Mouse (Mus musculus) ES-E14 (cell line): ENCODE measurements at regions not wholly inside any gene's neighbourhood (a gene's known extent, or its start where the extent isn't known, plus 50 kb on each side); places are given as distances from the start of the nearest gene placed in this dataset.

Source experiments
- DNase-seq: peaks from one replicate; pipeline ENCODE4 v3.0.0-alpha.2; 2013; ENCODE audit warnings: low read depth, low spot score
- H3K27ac ChIP-seq: 2 replicates; pipeline ENCODE4 v1.5.1; 2012; ENCODE audit warnings: low read depth, mild to moderate bottlenecking, low read length, moderate library complexity, mixed read lengths; ENCODE audit not compliant: poor library complexity, insufficient read depth, severe bottlenecking
- H3K36me3 ChIP-seq: 2 replicates; pipeline ENCODE4 v1.6.1; 2012; ENCODE audit warnings: mild to moderate bottlenecking, low read length, moderate library complexity, mixed read lengths; ENCODE audit not compliant: control insufficient read depth, poor library complexity, insufficient read depth, severe bottlenecking
- H3K4me1 ChIP-seq, 2 experiments: fragments of 150-350 bp in 1 of 2; sonication (generic) in 1 of 2; 2 replicates each; pipeline ENCODE4 v1.6.1; 2012; ENCODE audit warnings: low read length in 2 of 2, mild to moderate bottlenecking in 1 of 2, mixed read lengths in 1 of 2; ENCODE audit not compliant: control insufficient read depth in 2 of 2, insufficient read depth in 2 of 2, poor library complexity in 1 of 2
- H3K4me3 ChIP-seq, 2 experiments: fragments of 150-350 bp in 1 of 2; sonication (generic) in 1 of 2; 2 replicates each; pipeline ENCODE4 v1.5.1; 2012; ENCODE audit warnings: low read length in 2 of 2, low read depth in 1 of 2, mild to moderate bottlenecking in 1 of 2, mixed read lengths in 1 of 2; ENCODE audit not compliant: insufficient read depth in 1 of 2, poor library complexity in 1 of 2, severe bottlenecking in 1 of 2
- H3K9ac ChIP-seq: 2 replicates; pipeline ENCODE4 v1.6.1; 2012; ENCODE audit warnings: low read depth, mild to moderate bottlenecking, low read length, mixed read lengths; ENCODE audit not compliant: poor library complexity, insufficient read depth, severe bottlenecking
- H3K9me3 ChIP-seq: fragments of 150-350 bp; sonication (generic); 2 replicates; pipeline ENCODE4 v1.6.1; 2012; ENCODE audit warnings: low read depth, mild to moderate bottlenecking, low read length; ENCODE audit not compliant: control insufficient read depth, insufficient read depth
- CHD2 ChIP-seq: IDR thresholded peaks from 2 replicates; pipeline ENCODE4 v1.6.1; 2014; ENCODE audit warnings: mild to moderate bottlenecking, low read depth, low read length, inconsistent platforms
- HCFC1 ChIP-seq: IDR thresholded peaks from 2 replicates; pipeline ENCODE4 v1.6.1; 2012; ENCODE audit warnings: low read length, inconsistent platforms, borderline replicate concordance; ENCODE audit not compliant: insufficient read depth
- MAFK ChIP-seq: IDR thresholded peaks from 2 replicates; pipeline ENCODE4 v1.6.1; 2014; ENCODE audit warnings: mild to moderate bottlenecking, low read depth, low read length, inconsistent platforms; ENCODE audit not compliant: insufficient read depth
- ZC3H11A ChIP-seq: IDR thresholded peaks from 2 replicates; pipeline ENCODE4 v1.6.1; 2012; ENCODE audit warnings: low read depth, mild to moderate bottlenecking, inconsistent platforms, low read length, borderline replicate concordance
- ZNF384 ChIP-seq: IDR thresholded peaks from 2 replicates; pipeline ENCODE4 v1.6.1; 2012; ENCODE audit warnings: low read depth, low read length, inconsistent platforms
- in situ Hi-C, 2 experiments: fragments of 600-800 bp; cut with MboI; formaldehyde crosslinking; loops; one replicate each; pipeline ENCODE4 v1.15.1; 2025; ENCODE audit warnings: low sequenced_read_pairs in 2 of 2, inconsistent platforms in 1 of 2; ENCODE audit not compliant: unreplicated experiment in 2 of 2

GRCm38 (mm10) chr8:10897573-10897972 lies 110.7 kb downstream of the Irs2 start:
- H3K27ac ChIP-seq: no peak overlapping the region

GRCm38 (mm10) chr8:10895178-10895577 lies 113.1 kb downstream of the Irs2 start:
- no peak for DNase-seq
- in situ Hi-C loops: no loop called here
- peaks cover 0 to 4% of the 10 kb centered on the region in 2 experiments; a peak in 1 of 4 replicates for H3K4me1 ChIP-seq

More at GRCm38 (mm10) chr8:10897573-10897972, 110.7 kb downstream of the Irs2 start:
- in situ Hi-C loops: no loop called here
- Histone ChIP-seq H3K4me1 (peaks cover 0 to 4% of the 10 kb centered on the region in 2 experiments; a peak in 1 of 4 replicates), H3K36me3 (no peaks in the 10 kb centered on the region), H3K9me3 (no peaks in the 10 kb centered on the region), H3K4me3 (no peak overlapping the region), H3K9ac (no peak overlapping the region)
- TF ChIP-seq MAFK (no peak), CHD2 (no peak), ZNF384 (no peak), HCFC1 (no peak)
- DNase-seq: no peak

GRCm38 (mm10) chr8:10894306-10894705 lies 114.0 kb downstream of the Irs2 start:
- no peaks in the 10 kb centered on the region for H3K9me3 ChIP-seq
- H3K27ac ChIP-seq: no peak overlapping the region
- no peak for DNase-seq
- no peak overlapping the region for H3K9ac ChIP-seq
- TF ChIP-seq ZC3H11A (no peak), HCFC1 (no peak), ZNF384 (no peak), MAFK (no peak), CHD2 (no peak)
- H3K4me3 ChIP-seq: no peak overlapping the region
- peaks cover 0 to 4% of the 10 kb centered on the region in 2 experiments; a peak in 1 of 4 replicates for H3K4me1 ChIP-seq
- no peaks in the 10 kb centered on the region for H3K36me3 ChIP-seq
- in situ Hi-C loops: no loop called here

More at GRCm38 (mm10) chr8:10895178-10895577, 113.1 kb downstream of the Irs2 start:
- Histone ChIP-seq H3K36me3 (no peaks in the 10 kb centered on the region), H3K27ac (no peak overlapping the region), H3K4me3 (no peak overlapping the region), H3K9ac (no peak overlapping the region), H3K9me3 (no peaks in the 10 kb centered on the region)
- TF ChIP-seq MAFK (no peak), HCFC1 (no peak), CHD2 (no peak), ZNF384 (no peak), ZC3H11A (no peak)

- H3K4me1 ChIP-seq: peaks cover 0 to 2% of the 10 kb centered on the region in 2 experiments; a peak in 1 of 4 replicates
- in situ Hi-C loops: no loop called here
- no peaks in the 10 kb centered on the region for H3K36me3 ChIP-seq
- H3K27ac ChIP-seq: no peak overlapping the region
- no peak overlapping the region for H3K4me3 ChIP-seq
- DNase-seq: no peak
- TF ChIP-seq HCFC1: no peak
- no peak for TF ChIP-seq MAFK
- no peak for TF ChIP-seq CHD2
- no peak for TF ChIP-seq ZC3H11A
- no peak for TF ChIP-seq ZNF384
- no peaks in the 10 kb centered on the region for H3K9me3 ChIP-seq
- no peak overlapping the region for H3K9ac ChIP-seq
Observed at GRCm38 (mm10) chr8:10893709-10894108, 114.5 kb downstream of the Irs2 start.

- no peak overlapping the region for H3K27ac ChIP-seq
- H3K9ac ChIP-seq: no peak overlapping the region
- H3K4me3 ChIP-seq: no peak overlapping the region
- H3K9me3 ChIP-seq: no peaks in the 10 kb centered on the region
- TF ChIP-seq ZC3H11A (no peak), HCFC1 (no peak), CHD2 (no peak)
- in situ Hi-C loops: no loop called here
- DNase-seq: no peak
- H3K36me3 ChIP-seq: no peaks in the 10 kb centered on the region
- no peaks in the 10 kb centered on the region for H3K4me1 ChIP-seq
Observed at GRCm38 (mm10) chr8:10891906-10892305, 116.4 kb downstream of the Irs2 start.
